Mouse (Mus musculus): Measurements from ENCODE around the gene Psmd13. TPM values are rescaled to one million over a fixed set of nuclear protein-coding genes. Genes with fewer than 3 reads are reported as not detected.
"Not testable (repeated sequence)": the region's sequence is repeated elsewhere in the genome, so short reads cannot be mapped to it uniquely, and the experiment has no call there.

The Psmd13 gene
- total RNA-seq, 2 experiments from 2014 or later, result 123 to 133 TPM

DNA sequence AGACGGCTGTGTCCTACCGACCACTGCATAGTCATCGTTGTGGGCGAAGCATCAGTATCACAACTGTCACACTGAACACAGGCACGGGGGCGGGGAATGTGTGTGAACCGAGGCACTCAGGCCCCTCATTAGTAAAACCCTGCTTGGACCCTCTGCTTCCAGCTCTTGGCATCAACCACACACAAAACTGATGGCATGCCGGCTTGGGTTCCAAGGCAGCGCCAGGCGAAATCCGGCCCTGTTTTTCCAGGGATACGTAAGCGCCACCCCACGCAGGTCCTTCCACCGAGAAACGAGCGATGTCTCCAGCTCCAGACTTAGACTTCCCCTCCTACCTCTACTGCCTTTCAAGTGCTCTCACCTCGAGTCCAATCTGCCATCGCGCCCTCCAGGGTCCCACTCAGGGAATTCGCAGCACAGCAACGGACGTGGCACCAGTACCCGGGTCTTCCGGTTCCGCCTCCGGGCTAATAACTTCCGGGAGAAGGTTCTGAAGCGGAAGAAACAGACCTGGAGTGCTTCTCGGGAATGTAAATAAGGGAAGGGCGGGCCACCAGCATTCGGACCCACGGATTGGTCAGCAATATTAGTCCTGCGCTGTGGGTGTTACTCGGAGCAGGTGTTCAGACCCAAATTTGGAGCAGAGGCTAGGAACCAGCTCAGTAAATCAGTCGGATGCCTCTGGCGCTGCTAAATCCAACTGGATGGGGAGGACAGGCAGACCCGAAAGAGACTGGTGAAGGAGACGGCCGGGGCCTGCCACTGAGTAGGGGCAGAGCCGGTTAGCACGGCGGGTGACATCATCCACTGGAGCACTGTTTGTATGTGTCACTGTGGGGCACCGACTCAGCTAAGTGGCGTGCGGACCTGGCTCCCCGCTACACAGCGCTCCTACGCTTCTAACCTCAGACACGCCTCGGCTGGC is 25.6 kb upstream of the Psmd13 start, which contains the start of gene Gm45785:
Gm45785 (minus strand) TSS at position 472 of the 925 bp plus-strand sequence.
- DNase-seq (ENCODE audit: low spot score in 2 of 2), result peak in 1 of 2 experiments; percentile 75

DNA sequence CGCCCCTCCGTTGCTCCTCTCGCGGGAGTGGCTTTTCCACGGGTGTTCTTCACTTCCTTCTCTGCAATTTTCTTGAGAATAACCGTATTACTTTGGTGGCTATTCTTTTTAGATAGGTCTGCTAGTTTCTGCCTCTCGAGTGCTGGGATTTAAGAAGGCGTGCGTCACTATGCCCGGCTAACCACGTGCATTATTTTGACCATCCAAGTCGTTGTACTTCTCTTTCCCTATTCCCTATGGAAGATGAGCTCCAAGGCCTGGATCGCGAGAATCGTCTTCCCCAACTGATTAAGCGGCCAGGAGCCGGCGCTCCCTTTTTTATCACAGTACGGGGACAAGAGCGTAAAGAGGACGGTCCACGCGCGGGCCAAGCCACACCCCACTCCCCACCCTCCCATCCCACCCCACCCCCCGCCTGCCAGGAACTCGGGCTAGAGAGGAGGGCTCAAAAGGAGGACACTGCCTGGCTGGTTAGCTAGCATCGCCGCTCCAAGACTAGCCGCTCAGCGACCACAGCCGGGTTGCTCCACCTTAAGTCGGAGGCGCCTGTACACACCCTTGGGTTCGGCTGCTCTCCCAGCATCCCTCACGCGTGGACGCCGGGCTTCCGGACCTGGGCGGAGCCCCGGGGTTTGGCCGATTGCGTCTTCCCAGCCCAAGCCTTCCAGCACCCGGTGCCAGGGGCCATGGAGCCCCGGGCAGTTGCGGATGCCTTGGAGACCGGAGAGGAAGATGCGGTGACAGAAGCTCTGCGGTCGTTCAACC is 24.8 kb upstream of the Psmd13 start, which contains the start of gene Ric8a:
Ric8a (plus strand) TSS at position 173 of the 765 bp plus-strand sequence.
- peak; percentile 76 to 84 for DNase-seq (ENCODE audit: low spot score in 2 of 2)

GRCm38 (mm10) chr7:140857550-140858505 is 23.9 kb upstream of the Psmd13 start, which contains the start of gene Bet1l:
Bet1l (minus strand) TSS chr7:140857577.
- DNase-seq (ENCODE audit: low spot score in 2 of 2), result no peak

DNA sequence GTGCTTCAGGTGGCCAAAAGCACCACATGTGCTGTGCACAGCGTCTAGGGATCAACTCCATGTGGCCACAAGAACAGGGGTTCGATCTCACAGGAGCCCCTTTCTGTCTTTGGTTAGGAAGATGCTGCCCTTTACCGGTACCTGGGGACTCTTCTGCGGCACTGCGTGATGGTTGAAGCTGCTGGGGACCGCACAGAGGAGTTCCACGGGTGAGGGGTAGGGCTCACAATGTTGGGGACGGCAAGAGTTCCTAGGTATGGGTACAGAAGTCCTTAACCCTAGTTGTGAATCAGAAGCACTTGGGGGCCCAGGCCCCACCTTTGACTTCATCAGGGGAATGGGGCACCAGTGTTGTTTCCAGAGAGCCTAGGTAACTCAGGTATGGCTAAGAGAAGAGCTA is 23.0 kb upstream of the Psmd13 start:
- DNase-seq (ENCODE audit: low spot score in 2 of 2), result no peak

DNA sequence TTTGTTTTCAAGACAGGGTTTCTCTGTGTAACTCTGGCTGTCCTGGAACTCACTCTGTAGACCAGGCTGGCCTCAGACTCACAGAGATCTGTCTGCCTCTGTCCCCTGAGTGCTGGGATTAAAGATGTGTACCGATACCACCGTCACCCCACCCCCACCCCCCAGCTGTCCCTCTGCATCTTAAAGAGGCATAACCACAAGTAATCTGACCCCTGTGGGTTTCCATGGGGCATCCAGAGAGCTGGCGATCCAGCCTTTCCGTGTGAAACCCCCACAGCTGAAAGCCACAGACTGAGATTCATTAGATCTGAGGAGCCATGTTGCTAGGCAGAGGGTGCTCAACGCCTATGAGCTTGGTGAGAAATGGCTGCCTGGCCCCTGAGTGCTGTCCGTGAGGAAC is 21.8 kb upstream of the Psmd13 start:
- no peak for DNase-seq (ENCODE audit: low spot score in 2 of 2)

GRCm38 (mm10) chr7:140860728-140861127 is 21.0 kb upstream of the Psmd13 start:
- no peak for DNase-seq (ENCODE audit: low spot score in 2 of 2)

DNA sequence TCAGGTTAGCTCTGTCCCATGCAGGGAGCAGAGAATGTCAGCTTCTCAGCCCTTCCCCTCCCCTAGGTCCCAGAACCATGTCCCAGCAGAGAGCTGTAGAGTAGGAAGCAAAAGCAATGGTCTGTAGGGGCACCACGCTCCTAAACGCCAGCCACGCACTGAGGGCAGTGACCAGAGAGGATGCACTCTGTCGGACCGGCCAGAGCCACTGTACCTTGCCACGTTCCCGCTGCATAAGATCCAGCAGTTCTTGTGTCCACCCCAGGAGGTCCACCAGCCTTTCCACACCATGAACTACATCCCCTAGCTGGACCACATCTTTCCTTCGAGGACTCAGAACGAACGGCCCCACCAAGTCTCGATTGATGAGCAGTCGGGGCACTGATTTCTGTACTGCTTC is 17.0 kb upstream of the Psmd13 start:
- no peak for DNase-seq (ENCODE audit: low spot score in 2 of 2)

GRCm38 (mm10) chr7:140874224-140874623 is 7.5 kb upstream of the Psmd13 start:
- DNase-seq (ENCODE audit: low spot score in 2 of 2), result no peak

DNA sequence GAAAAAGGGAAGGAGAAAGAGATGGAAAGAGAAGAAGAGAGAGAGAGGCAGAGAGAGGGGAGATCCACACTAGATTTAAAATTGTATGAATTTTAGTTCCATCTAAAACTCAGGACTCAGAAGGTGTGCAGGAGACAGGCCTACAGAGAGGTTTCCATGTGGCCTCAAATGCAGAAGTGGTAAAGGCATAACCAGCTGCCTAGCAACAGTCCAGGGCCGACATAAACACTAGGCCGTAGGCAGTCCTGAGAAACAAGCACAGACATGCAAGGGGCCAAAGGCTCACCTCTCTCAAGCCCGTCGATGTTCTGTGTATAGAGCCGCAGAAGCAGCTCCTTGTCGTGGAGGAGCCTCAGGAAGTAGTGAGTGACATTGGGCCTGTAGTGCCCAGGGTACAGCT is 4.4 kb upstream of the Psmd13 start:
- no peak for DNase-seq (ENCODE audit: low spot score in 2 of 2)

DNA sequence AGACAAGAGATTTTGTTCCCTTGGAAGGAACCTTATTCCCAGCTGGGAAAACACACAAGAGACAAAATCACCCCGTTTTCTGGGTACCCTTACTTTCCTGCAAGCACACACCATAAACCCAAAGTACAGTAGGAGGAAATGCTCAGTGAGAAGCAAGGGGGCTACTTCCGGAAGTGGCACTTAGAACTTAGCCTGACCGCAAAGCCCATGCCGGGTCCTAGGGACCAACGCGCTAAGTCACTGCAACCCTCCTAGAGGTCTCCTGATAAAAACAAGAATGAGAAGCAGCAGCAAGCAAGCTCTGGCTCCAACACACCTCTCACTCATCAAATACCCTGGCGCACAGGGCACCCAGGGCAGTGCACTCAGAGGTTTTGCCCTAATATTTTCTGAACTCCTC is 2.4 kb upstream of the Psmd13 start:
- DNase-seq (ENCODE audit: low spot score in 2 of 2), result no peak

DNA sequence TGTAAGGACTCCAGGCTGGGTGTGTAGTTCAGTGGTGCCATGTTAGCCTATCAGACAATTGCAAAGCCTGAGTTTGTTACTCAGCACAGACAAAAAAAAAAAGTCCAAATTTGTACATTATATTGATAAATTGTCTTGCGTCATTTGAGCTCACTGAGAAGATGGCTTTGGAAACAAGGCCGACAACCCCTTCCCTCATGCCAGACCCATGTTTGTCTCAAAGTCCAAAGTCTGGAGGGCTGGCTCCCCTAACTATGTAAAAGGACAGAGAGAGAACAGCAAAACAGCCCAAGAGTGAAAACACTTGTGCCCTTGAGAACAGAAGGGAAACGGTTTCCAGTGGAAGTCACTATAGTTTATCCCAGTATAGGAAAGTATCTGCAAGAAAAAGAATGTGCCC is 1.3 kb upstream of the Psmd13 start:
- no peak for DNase-seq (ENCODE audit: low spot score in 2 of 2)

- no peak for DNase-seq (ENCODE audit: low spot score in 2 of 2)
These were observed 778 bp upstream of the Psmd13 start for GRCm38 (mm10) chr7:140880865-140881515.

- no peak for DNase-seq (ENCODE audit: low spot score in 2 of 2)
These were observed 668 bp downstream of the Psmd13 start for GRCm38 (mm10) chr7:140882469-140882803.

DNA sequence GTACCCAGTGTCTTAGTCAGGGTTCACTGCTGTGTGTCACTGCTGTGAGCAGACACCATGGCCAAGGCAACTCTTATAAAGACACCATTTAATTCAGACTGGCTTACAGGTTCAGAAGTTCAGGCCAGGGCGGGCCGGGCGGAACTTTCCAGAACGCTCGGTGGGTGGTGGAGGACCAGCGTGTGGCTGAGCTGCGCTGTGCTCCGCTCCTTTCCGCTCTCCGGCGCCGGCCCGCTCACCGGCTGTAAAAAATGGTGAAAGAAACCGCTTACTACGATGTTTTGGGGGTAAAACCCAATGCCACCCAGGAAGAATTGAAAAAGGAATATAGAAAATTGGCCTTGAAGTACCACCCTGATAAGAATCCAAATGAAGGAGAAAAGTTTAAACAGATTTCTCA is 8.9 kb downstream of the Psmd13 start:
- DNase-seq (ENCODE audit: low spot score in 2 of 2), result not testable (repeated sequence)

GRCm38 (mm10) chr7:140894031-140894430 is 12.3 kb downstream of the Psmd13 start:
- no peak for DNase-seq (ENCODE audit: low spot score in 2 of 2)

GRCm38 (mm10) chr7:140894611-140895010 is 12.8 kb downstream of the Psmd13 start:
- no peak for DNase-seq (ENCODE audit: low spot score in 2 of 2)

- no peak for DNase-seq (ENCODE audit: low spot score in 2 of 2)
These were observed 16.1 kb downstream of the Psmd13 start for GRCm38 (mm10) chr7:140897863-140898262.

DNA sequence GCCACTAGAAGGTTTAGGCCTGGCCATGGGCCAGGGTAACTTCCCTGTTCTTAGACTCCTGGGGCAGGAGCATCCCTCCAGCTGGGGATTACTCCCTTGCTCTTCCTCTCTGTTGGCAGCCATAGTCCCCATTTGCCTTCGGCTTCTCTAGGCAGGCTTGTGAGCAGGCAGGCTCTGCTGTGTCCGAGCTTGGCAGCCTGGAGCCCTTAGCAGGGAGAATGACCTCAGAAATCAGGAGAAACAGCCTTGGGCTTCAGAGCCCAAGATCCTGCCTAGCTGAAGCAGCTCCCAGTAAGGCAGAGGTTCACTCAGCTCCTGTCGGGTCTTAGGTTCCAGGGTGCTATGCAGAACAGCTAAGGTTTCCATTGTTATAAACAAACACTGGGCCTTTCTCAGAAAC is 17.4 kb downstream of the Psmd13 start:
- no peak for DNase-seq (ENCODE audit: low spot score in 2 of 2)

DNA sequence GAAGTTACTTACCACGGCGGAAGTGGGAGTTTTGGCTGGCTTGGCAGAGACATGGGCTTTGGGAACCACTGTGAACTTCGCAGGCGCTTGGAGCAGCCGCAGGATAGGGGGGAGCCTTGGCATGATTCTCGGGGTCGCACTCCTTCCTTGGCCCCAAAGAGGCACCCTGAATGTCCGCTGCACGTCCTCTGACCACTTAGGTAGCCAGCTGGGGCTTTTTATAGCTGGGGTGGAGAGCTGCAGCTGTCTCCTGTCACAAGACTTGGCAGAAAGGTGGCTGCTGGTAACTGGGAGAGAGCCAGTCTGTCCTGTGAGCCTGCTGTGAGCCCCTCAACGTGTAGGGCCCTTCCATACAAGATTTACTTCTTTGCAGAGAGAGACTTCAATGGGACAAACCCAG is 18.5 kb downstream of the Psmd13 start, which contains the start of gene Cox8b:
Cox8b (minus strand) TSS at position 227 of the 400 bp plus-strand sequence.
- DNase-seq (ENCODE audit: low spot score in 2 of 2), result no peak

All from adrenal gland, postnatal 4 days (tissue).